Mouse (Mus musculus) embryo, embryonic 10 days (tissue): ENCODE measurements around the gene Tfap2a.

ENCODE experiments used
- DNase-seq: peaks from one replicate; pipeline ENCODE4 v3.0.0-alpha.2; 2015; ENCODE audit warnings: low spot score

Gene Tfap2a

GRCm38 (mm10) chr13:40738196-40738880 lies at the start of gene Tfap2a:
Tfap2a (minus strand) TSS chr13:40738376.
- DNase-seq: peak; percentile 71

- peak; percentile 67 for DNase-seq
These were observed 46.1 kb upstream of the Tfap2a start for GRCm38 (mm10) chr13:40784202-40784771.

GRCm38 (mm10) chr13:40757995-40758394 lies 19.8 kb upstream of the Tfap2a start:
- DNase-seq: peak; percentile 55

- DNase-seq: no peak
These were observed 18.2 kb upstream of the Tfap2a start for GRCm38 (mm10) chr13:40756356-40756755.

GRCm38 (mm10) chr13:40754091-40754490 lies 15.9 kb upstream of the Tfap2a start:
- no peak for DNase-seq

GRCm38 (mm10) chr13:40751889-40752288 lies 13.7 kb upstream of the Tfap2a start:
- no peak for DNase-seq

GRCm38 (mm10) chr13:40749603-40749905 lies 11.4 kb upstream of the Tfap2a start:
- no peak for DNase-seq

GRCm38 (mm10) chr13:40748785-40749602 lies 10.8 kb upstream of the Tfap2a start:
- peak; percentile 81 for DNase-seq

- no peak for DNase-seq
These were observed 6.1 kb upstream of the Tfap2a start for GRCm38 (mm10) chr13:40744111-40744805.

GRCm38 (mm10) chr13:40743221-40743620 lies 5.0 kb upstream of the Tfap2a start:
- no peak for DNase-seq

GRCm38 (mm10) chr13:40741841-40742550 lies 3.8 kb upstream of the Tfap2a start:
- DNase-seq: no peak

GRCm38 (mm10) chr13:40741436-40741835 lies 3.3 kb upstream of the Tfap2a start:
- DNase-seq: no peak

GRCm38 (mm10) chr13:40740727-40741360 lies 2.7 kb upstream of the Tfap2a start:
- no peak for DNase-seq

- DNase-seq: no peak
These were observed 1.7 kb upstream of the Tfap2a start for GRCm38 (mm10) chr13:40739901-40740300.

GRCm38 (mm10) chr13:40739121-40739650 lies 1.0 kb upstream of the Tfap2a start:
- DNase-seq: no peak

GRCm38 (mm10) chr13:40737761-40738160 lies 415 bp downstream of the Tfap2a start:
- DNase-seq: no peak

GRCm38 (mm10) chr13:40737099-40737498 lies 1.1 kb downstream of the Tfap2a start:
- DNase-seq: no peak

GRCm38 (mm10) chr13:40736107-40736780 lies 1.9 kb downstream of the Tfap2a start:
- no peak for DNase-seq

GRCm38 (mm10) chr13:40735416-40736106 lies 2.6 kb downstream of the Tfap2a start:
- no peak for DNase-seq
